32 mouse cellular contexts compared by ENCODE assay signal in the genomic region with DNA sequence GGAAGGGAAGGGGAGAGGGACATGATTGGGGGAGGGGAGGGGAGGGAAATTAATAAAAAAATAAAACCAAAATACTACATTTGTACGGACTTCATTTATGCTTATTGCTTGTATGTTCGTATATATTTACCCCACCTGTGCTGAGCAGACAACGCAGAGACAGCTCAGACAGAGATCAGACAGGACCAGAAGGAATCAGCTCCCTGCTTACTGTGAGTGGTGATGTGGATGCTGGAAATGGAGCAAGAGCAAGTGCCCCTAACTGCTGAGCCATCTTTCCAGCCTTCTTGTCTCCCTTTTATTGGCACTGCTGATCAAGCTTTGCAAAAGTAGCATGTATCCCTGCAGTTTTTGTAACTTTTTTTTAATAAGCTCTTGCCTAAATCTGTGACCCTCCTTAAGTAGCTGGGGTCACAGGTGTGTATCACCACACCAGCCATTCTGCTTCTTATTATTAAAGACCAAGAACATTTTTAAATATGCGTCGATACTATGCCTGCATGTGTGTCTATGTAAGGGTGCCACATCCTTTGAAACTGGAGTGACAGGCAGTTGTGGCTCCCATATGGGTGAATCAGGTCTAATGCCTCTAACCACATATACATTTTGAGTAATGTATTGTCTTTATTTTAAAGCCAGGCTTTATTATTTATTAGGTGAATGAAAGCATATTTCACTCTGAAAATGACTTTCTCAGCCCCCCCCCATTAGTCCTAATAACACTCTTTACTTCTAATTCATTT. TPM values are rescaled to one million over a fixed set of nuclear protein-coding genes. Genes with fewer than 3 reads are reported as not detected.
A peak's percentile ranks its signal among the peaks of the same experiment; 100 is the strongest.
DNase-seq lines count a peak whose midpoint lies in the region; TF ChIP-seq lines count a peak whose summit lies in the region.
"Had no signal": no experiment of that assay in that cellular context is flagged by ENCODE, and none has a peak within 500 bp of the region (broad histone marks: within the 10 kb centered on the region; RNA-seq: fewer than 3 reads in every experiment).

No protein-coding gene starts in this region.

- H3ac ChIP-seq in myocyte (ENCODE audit: control insufficient read depth, insufficient read length), result no peak overlapping the region

- intact Hi-C loops in heart, adult 2 months (cut with DNase I), result loop anchor here (10.0 kb wide), 2 partner anchors 292 to 348 kb away; a partner anchor contains a TSS

- no peak overlapping the region for H3K27ac ChIP-seq in heart, adult 2 months
- H3K27ac ChIP-seq in thymus, adult 2 months (ENCODE audit: control insufficient read depth, insufficient read depth, low read length), result peak overlapping the region; percentile 41; the same call in 1 of the 2 replicates
- H3K27ac ChIP-seq in bone marrow macrophage, adult 2 months (ENCODE audit: insufficient read depth, low read depth, low read length), result peak overlapping the region; percentile 50
- H3K27ac ChIP-seq: embryonic facial prominence, embryonic 13.5 days; heart, embryonic 13.5 days; hindbrain, embryonic 10.5 days; intestine, embryonic 15.5 days; limb, embryonic 12.5 days; liver, embryonic 14.5 days; midbrain, embryonic 12.5 days; neural tube, embryonic 13.5 days; stomach, embryonic 15.5 days had no signal

- H3K4me1 ChIP-seq in heart, adult 2 months (ENCODE audit: control insufficient read depth, insufficient read depth, low read length), result peaks cover 5% of the 10 kb centered on the region
- peaks cover 5% of the 10 kb centered on the region; the same call in 1 of the 2 replicates for H3K4me1 ChIP-seq in thymus, adult 2 months (replicated peaks; ENCODE audit: control insufficient read depth, insufficient read depth, low read length)
- H3K4me1 ChIP-seq in bone marrow macrophage, adult 2 months (ENCODE audit: control insufficient read depth, insufficient read depth, low read length), result peaks cover 4% of the 10 kb centered on the region
- H3K4me1 ChIP-seq: hindbrain, embryonic 10.5 days; limb, embryonic 12.5 days; neural tube, embryonic 13.5 days; stomach, embryonic 15.5 days had no signal

- H3K79me2 ChIP-seq in heart, adult 2 months (replicated peaks; ENCODE audit: control insufficient read depth, insufficient read depth, low read length), result peaks cover 1% of the 10 kb centered on the region; the same call in 1 of the 2 replicates
- peaks cover 18% of the 10 kb centered on the region for H3K79me2 ChIP-seq in myocyte (ENCODE audit: control insufficient read depth, insufficient read depth)

- no peak for DNase-seq in heart, adult 2 months
- DNase-seq in heart, postnatal 4 days, result no peak
- DNase-seq in thymus, adult 2 months, result no peak
- DNase-seq in thymus, postnatal 4 days, result no peak
- DNase-seq in kidney, adult 8-10 months, result no peak
- DNase-seq in right cerebral cortex, postnatal 4 days, result no peak
- DNase-seq: adrenal gland, postnatal 25 days; cerebellum, adult 18-20 months; cerebellum, postnatal 10 days; gastrocnemius, postnatal 25 days; heart, postnatal 10 days; kidney, adult 2 months; kidney, postnatal 10 days; layer of hippocampus, postnatal 36 days; lung, postnatal 36 days; thymus, postnatal 14 days had no signal

- peak; percentile 58; the same call in 1 of the 2 replicates for TF ChIP-seq POLR2A in heart, adult 2 months (IDR thresholded peaks at IDR 0.05; ENCODE audit: insufficient read depth, low read depth, low read length)
- no peak for TF ChIP-seq POLR2A in thymus, adult 2 months (IDR thresholded peaks at IDR 0.05; ENCODE audit: control insufficient read depth, extremely low read depth, insufficient read depth, low read length, poor library complexity)
- TF ChIP-seq POLR2A in bone marrow macrophage, adult 2 months (IDR thresholded peaks at IDR 0.05; ENCODE audit: borderline replicate concordance, low read depth, low read length), result no peak
- TF ChIP-seq POLR2A in myocyte (IDR thresholded peaks at IDR 0.05; ENCODE audit: insufficient read length, low read depth), result no peak

- H3K27me3 ChIP-seq in heart, adult 2 months (ENCODE audit: control insufficient read depth, insufficient read depth, low read length), result no peaks in the 10 kb centered on the region
- H3K27me3 ChIP-seq in thymus, adult 2 months (ENCODE audit: control insufficient read depth, insufficient read depth, low read length), result no peaks in the 10 kb centered on the region
- no peaks in the 10 kb centered on the region for H3K27me3 ChIP-seq in myocyte (ENCODE audit: control insufficient read depth, insufficient read depth, insufficient read length)
- H3K27me3 ChIP-seq: embryonic facial prominence, embryonic 13.5 days; heart, embryonic 13.5 days; intestine, embryonic 15.5 days; limb, embryonic 12.5 days; lung, embryonic 15.5 days; megakaryocyte, embryonic 14.5 days; midbrain, embryonic 12.5 days; neural tube, embryonic 13.5 days; stomach, embryonic 15.5 days had no signal

- no peak overlapping the region for H3K4me3 ChIP-seq in heart, adult 2 months
- H3K4me3 ChIP-seq in thymus, adult 2 months (ENCODE audit: control insufficient read depth, insufficient read depth, low read length), result no peak overlapping the region
- H3K4me3 ChIP-seq in bone marrow macrophage, adult 2 months (ENCODE audit: insufficient read depth, low read length), result no peak overlapping the region
- H3K4me3 ChIP-seq in myocyte, result no peak overlapping the region
- H3K4me3 ChIP-seq: embryonic facial prominence, embryonic 13.5 days; erythroblast, embryonic 14.5 days; heart, embryonic 13.5 days; hindbrain, embryonic 10.5 days; intestine, embryonic 15.5 days; limb, embryonic 12.5 days; lung, embryonic 15.5 days; megakaryocyte, embryonic 14.5 days; midbrain, embryonic 12.5 days; neural tube, embryonic 13.5 days; stomach, embryonic 15.5 days had no signal

- H3K9ac ChIP-seq in heart, adult 2 months (ENCODE audit: low read depth, low read length), result no peak overlapping the region
- H3K9ac ChIP-seq: embryonic facial prominence, embryonic 13.5 days; heart, embryonic 13.5 days; intestine, embryonic 15.5 days; limb, embryonic 12.5 days; liver, embryonic 14.5 days; lung, embryonic 15.5 days; midbrain, embryonic 12.5 days; neural tube, embryonic 13.5 days; stomach, embryonic 15.5 days had no signal

- no peak for TF ChIP-seq CTCF in heart, adult 2 months (IDR thresholded peaks at IDR 0.05)
- TF ChIP-seq CTCF in thymus, adult 2 months (IDR thresholded peaks at IDR 0.05; ENCODE audit: borderline replicate concordance, control insufficient read depth, extremely low read depth, insufficient read depth, low read length, poor library complexity), result no peak
- TF ChIP-seq CTCF in bone marrow macrophage, adult 2 months (IDR thresholded peaks at IDR 0.05; ENCODE audit: low read depth, low read length), result no peak

- 91% methylated on average over 5 of the region's 5 CpGs for WGBS in heart, adult 2 months
- WGBS in thymus, adult 2 months, result 90% methylated on average over 5 of the region's 5 CpGs

- peaks cover 41% of the 10 kb centered on the region for H3K36me3 ChIP-seq in heart, adult 2 months (ENCODE audit: control insufficient read depth, insufficient read depth, low read length)
- peaks cover 46% of the 10 kb centered on the region for H3K36me3 ChIP-seq in thymus, adult 2 months (ENCODE audit: control insufficient read depth, insufficient read depth, low read length)
- H3K36me3 ChIP-seq in myocyte (ENCODE audit: control insufficient read depth, insufficient read depth), result peaks cover 42% of the 10 kb centered on the region
- H3K36me3 ChIP-seq: hindbrain, embryonic 10.5 days; limb, embryonic 12.5 days; midbrain, embryonic 12.5 days; neural tube, embryonic 13.5 days had no signal

- no peak for TF ChIP-seq EP300 in heart, adult 2 months (IDR thresholded peaks at IDR 0.05; ENCODE audit: insufficient read depth, low read depth, low read length)

- no peak overlapping the region for H3K4me2 ChIP-seq in myocyte (ENCODE audit: low read depth)
- H3K4me2 ChIP-seq: embryonic facial prominence, embryonic 13.5 days; heart, embryonic 13.5 days; intestine, embryonic 15.5 days; limb, embryonic 12.5 days; lung, embryonic 15.5 days; midbrain, embryonic 12.5 days; neural tube, embryonic 13.5 days; stomach, embryonic 15.5 days had no signal

TF ChIP-seq in myocyte, 11 proteins besides CTCF, POLR2A, EP300 and RAD21:
- TF ChIP-seq MYOD1 (IDR thresholded peaks at IDR 0.05; ENCODE audit: control insufficient read depth in 1 of 3, insufficient read length in 2 of 3, low read depth in 2 of 3) (no peak), POLR2AphosphoS2 (IDR thresholded peaks at IDR 0.05; ENCODE audit: insufficient read length, low read depth) (peak; percentile 54), REST (IDR thresholded peaks at IDR 0.05; ENCODE audit: insufficient read depth, insufficient read length) (no peak)

RNA-seq across cellular contexts. Expression of a gene that starts 6.2 kb away (rescaled TPM):
- 10 to 100 TPM; 28.7 to 40.7 TPM for total RNA-seq in heart, adult 2 months (2021)
- polyA plus RNA-seq in heart, adult 2 months (2012; rRNA removed), result 32.4 and 47.0 TPM in 2 replicates
- total RNA-seq in heart, postnatal 4 days (2021), result 10 to 100 TPM; 14.5 to 19.7 TPM
- 43.1 and 91.5 TPM in 2 replicates for polyA plus RNA-seq in thymus, adult 2 months (2012; rRNA removed)
- polyA plus RNA-seq in bone marrow macrophage, adult 2 months (2012; ENCODE audit: insufficient read depth, insufficient read length, missing spikeins), result 99.8 and 118 TPM in 2 replicates
- polyA plus RNA-seq in myocyte (2012; fragmentation: generic; extraction: Trizol), result 19.7 TPM
- polyA plus RNA-seq: erythroblast, embryonic 14.5 days; forebrain, embryonic 11.5 days; hindbrain, embryonic 10.5 days; midbrain, postnatal 0 days; neural tube, embryonic 13.5 days had no signal
